Mouse (Mus musculus) yolk sac, embryonic 10.5 days (tissue): ENCODE results near the gene Prss23.

Source experiments
- DNase-seq: peaks from one replicate; pipeline ENCODE4 v3.0.0-alpha.2; 2017; ENCODE audit warnings: low spot score

Prss23 gene

GRCm38 (mm10) chr7:89508672-89509071 is 18.3 kb downstream of the Prss23 start:
- DNase-seq: no peak

GRCm38 (mm10) chr7:89499516-89500307 is 27.3 kb downstream of the Prss23 start:
- DNase-seq: peak; percentile 49

- no peak for DNase-seq
Observed at GRCm38 (mm10) chr7:89483769-89484568, 43.0 kb downstream of the Prss23 start.

GRCm38 (mm10) chr7:89481723-89482122 is 45.3 kb downstream of the Prss23 start:
- DNase-seq: no peak

GRCm38 (mm10) chr7:89478490-89478889 is 48.5 kb downstream of the Prss23 start:
- DNase-seq: no peak

- peak; percentile 50 for DNase-seq
Observed at GRCm38 (mm10) chr7:89477294-89477999, 49.5 kb downstream of the Prss23 start.

GRCm38 (mm10) chr7:89473442-89473841 is 53.5 kb downstream of the Prss23 start:
- no peak for DNase-seq

GRCm38 (mm10) chr7:89463775-89464592 is 63.0 kb downstream of the Prss23 start:
- DNase-seq: no peak

GRCm38 (mm10) chr7:89463246-89463645 is 63.7 kb downstream of the Prss23 start:
- no peak for DNase-seq

- DNase-seq: no peak
Observed at GRCm38 (mm10) chr7:89462646-89463207, 64.3 kb downstream of the Prss23 start.

GRCm38 (mm10) chr7:89461351-89461750 is 65.6 kb downstream of the Prss23 start:
- no peak for DNase-seq

- DNase-seq: no peak
Observed at GRCm38 (mm10) chr7:89460911-89461310, 66.1 kb downstream of the Prss23 start.

GRCm38 (mm10) chr7:89459691-89460090 is 67.3 kb downstream of the Prss23 start:
- DNase-seq: no peak
